Mouse (Mus musculus): ENCODE measurements at regions not wholly inside any gene's neighbourhood (a gene's known extent, or its start where the extent isn't known, plus 50 kb on each side); places are given as distances from the start of the nearest gene placed in this dataset.

DNA sequence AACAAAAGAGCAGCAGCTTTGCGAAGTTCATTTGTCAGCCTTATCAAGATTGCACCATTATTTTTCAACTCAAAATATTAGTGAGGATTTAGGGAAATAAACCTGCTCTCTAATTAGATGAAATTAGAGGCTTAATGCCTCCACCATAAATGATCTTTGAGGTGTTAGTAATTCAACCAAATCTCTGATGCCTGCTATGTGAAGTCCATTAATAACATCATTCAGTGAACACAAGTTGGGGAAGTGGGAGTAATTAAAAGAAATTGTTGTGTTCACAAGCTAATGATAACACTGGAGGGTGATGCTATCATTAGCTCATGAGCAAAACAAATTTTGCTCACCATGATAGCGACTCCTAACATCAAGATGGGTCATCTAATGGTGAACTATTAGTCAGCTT lies 246.0 kb downstream of the Ttc6 start:
- Histone ChIP-seq H3K27me3 (ENCODE audit: control insufficient read depth in 1 of 2, insufficient read depth in 2 of 2, low read length in 2 of 2) (no peaks in the 10 kb centered on the region; a peak in 1 of 4 replicates), H3K4me3 (ENCODE audit: control insufficient read depth in 1 of 2, insufficient read depth in 1 of 2, low read depth in 2 of 2, low read length in 2 of 2) (no peak overlapping the region), H3K36me3 (ENCODE audit: control insufficient read depth in 1 of 2, insufficient read depth in 2 of 2, low read length in 2 of 2) (no peaks in the 10 kb centered on the region), H3K9ac (ENCODE audit: control insufficient read depth, low read depth, low read length, poor library complexity, severe bottlenecking) (no peak overlapping the region), H3K79me2 (ENCODE audit: control insufficient read depth, insufficient read depth, low read length, poor library complexity) (no peaks in the 10 kb centered on the region), H3K4me1 (ENCODE audit: control insufficient read depth in 1 of 2, insufficient read depth in 2 of 2, low read length in 2 of 2) (no peaks in the 10 kb centered on the region), H3K9me3 (replicated peaks; ENCODE audit: insufficient read depth, low read length) (no peaks in the 10 kb centered on the region), H3K27ac (ENCODE audit: control insufficient read depth, low read depth, low read length) (no peak overlapping the region)
- no peak for TF ChIP-seq E2F4 (IDR thresholded peaks at IDR 0.05; ENCODE audit: borderline replicate concordance, low read depth, low read length)
- no peak for TF ChIP-seq USF2 (IDR thresholded peaks at IDR 0.05; ENCODE audit: borderline replicate concordance in 1 of 2, insufficient read depth in 1 of 2, low read depth in 1 of 2, low read length in 2 of 2)
- no peak for TF ChIP-seq TAL1 (IDR thresholded peaks at IDR 0.05; ENCODE audit: low read length)
- TF ChIP-seq MEF2A (IDR thresholded peaks at IDR 0.05; ENCODE audit: extremely low read depth, insufficient replicate concordance, low read depth, low read length, poor library complexity, severe bottlenecking), result no peak
- no peak for TF ChIP-seq SIN3A (IDR thresholded peaks at IDR 0.05; ENCODE audit: low read length)
- no peak for TF ChIP-seq POLR2A (IDR thresholded peaks at IDR 0.05; ENCODE audit: control insufficient read depth in 1 of 2, insufficient read depth in 1 of 2, low read depth in 1 of 2, low read length in 2 of 2, poor library complexity in 1 of 2)
- no peak for TF ChIP-seq SMC3 (IDR thresholded peaks at IDR 0.05; ENCODE audit: low read depth, low read length)
- TF ChIP-seq ELF1 (IDR thresholded peaks at IDR 0.05; ENCODE audit: low read depth, low read length), result no peak
- no peak for TF ChIP-seq TBP (IDR thresholded peaks at IDR 0.05; ENCODE audit: low read depth, low read length)
- no peak for TF ChIP-seq ZKSCAN1 (IDR thresholded peaks at IDR 0.05; ENCODE audit: low read depth, low read length)
- no peak for TF ChIP-seq POLR2AphosphoS2 (IDR thresholded peaks at IDR 0.05; ENCODE audit: low read length)
- DNase-seq (ENCODE audit: low read depth, low spot score), result no peak

- Histone ChIP-seq H3K4me3 (ENCODE audit: control insufficient read depth in 1 of 2, insufficient read depth in 1 of 2, low read depth in 2 of 2, low read length in 2 of 2) (no peak overlapping the region), H3K27ac (ENCODE audit: control insufficient read depth, low read depth, low read length) (no peak overlapping the region), H3K36me3 (ENCODE audit: control insufficient read depth in 1 of 2, insufficient read depth in 2 of 2, low read length in 2 of 2) (no peaks in the 10 kb centered on the region), H3K4me1 (ENCODE audit: control insufficient read depth in 1 of 2, insufficient read depth in 2 of 2, low read length in 2 of 2) (no peaks in the 10 kb centered on the region), H3K79me2 (ENCODE audit: control insufficient read depth, insufficient read depth, low read length, poor library complexity) (no peaks in the 10 kb centered on the region), H3K27me3 (ENCODE audit: control insufficient read depth in 1 of 2, insufficient read depth in 2 of 2, low read length in 2 of 2) (no peaks in the 10 kb centered on the region; a peak in 1 of 4 replicates), H3K9me3 (replicated peaks; ENCODE audit: insufficient read depth, low read length) (no peaks in the 10 kb centered on the region), H3K9ac (ENCODE audit: control insufficient read depth, low read depth, low read length, poor library complexity, severe bottlenecking) (no peak overlapping the region)
- TF ChIP-seq POLR2AphosphoS2 (IDR thresholded peaks at IDR 0.05; ENCODE audit: low read length) (no peak), MAZ (IDR thresholded peaks at IDR 0.05; ENCODE audit: low read depth, low read length) (no peak), KAT2A (conservative IDR thresholded peaks at IDR 0.05; ENCODE audit: low read depth, low read length) (no peak), MAX (IDR thresholded peaks at IDR 0.05; ENCODE audit: low read length) (no peak), SIN3A (IDR thresholded peaks at IDR 0.05; ENCODE audit: low read length) (no peak), ELF1 (IDR thresholded peaks at IDR 0.05; ENCODE audit: low read depth, low read length) (no peak), MEF2A (IDR thresholded peaks at IDR 0.05; ENCODE audit: extremely low read depth, insufficient replicate concordance, low read depth, low read length, poor library complexity, severe bottlenecking) (no peak), SMC3 (IDR thresholded peaks at IDR 0.05; ENCODE audit: low read depth, low read length) (no peak), MYB (IDR thresholded peaks at IDR 0.05; ENCODE audit: low read depth, low read length) (no peak), USF2 (IDR thresholded peaks at IDR 0.05; ENCODE audit: borderline replicate concordance in 1 of 2, insufficient read depth in 1 of 2, low read depth in 1 of 2, low read length in 2 of 2) (no peak), CTCF (IDR thresholded peaks at IDR 0.05 in 2 of 3, conservative IDR thresholded peaks at IDR 0.05 in 1 of 3; ENCODE audit: control insufficient read depth in 1 of 3, insufficient read depth in 1 of 3, low read depth in 2 of 3, low read length in 3 of 3, poor library complexity in 1 of 3, severe bottlenecking in 1 of 3) (no peak), EP300 (IDR thresholded peaks at IDR 0.05; ENCODE audit: low read depth in 1 of 2, low read length in 2 of 2) (no peak)
- no peak for DNase-seq (ENCODE audit: low read depth, low spot score)
Measured at GRCm38 (mm10) chr12:57823809-57824208, 259.9 kb downstream of the Ttc6 start.
